Mouse (Mus musculus) embryonic facial prominence, embryonic 12.5 days (tissue): Measurements from ENCODE around the gene Nxf1. TPM values are rescaled to one million over a fixed set of nuclear protein-coding genes. Genes with fewer than 3 reads are reported as not detected.

ENCODE experiments used
- ATAC-seq: fragments of 200-750 bp; cut with Nextera tagmentation; 2 replicates; pipeline ENCODE4 v1.8.0; 2017; ENCODE audit not compliant: insufficient number of reproducible peaks, insufficient read depth, low FRiP score, low TSS enrichment
- H3K27ac ChIP-seq: fragments of 300-500 bp; sonication (generic); 2 replicates; pipeline ENCODE4 v1.5.1; 2016; ENCODE audit warnings: mild to moderate bottlenecking
- H3K27me3 ChIP-seq: fragments of 300-500 bp; sonication (generic); 2 replicates; pipeline ENCODE4 v1.6.1; 2016; ENCODE audit warnings: mild to moderate bottlenecking, moderate library complexity
- H3K36me3 ChIP-seq: fragments of 300-500 bp; sonication (generic); 2 replicates; pipeline ENCODE4 v1.6.1; 2016; ENCODE audit warnings: mild to moderate bottlenecking
- H3K4me1 ChIP-seq: fragments of 300-500 bp; sonication (generic); 2 replicates; pipeline ENCODE4 v1.6.1; 2016
- H3K4me2 ChIP-seq: fragments of 300-500 bp; sonication (generic); replicated peaks from 2 replicates; pipeline ENCODE4 v1.6.1; 2016; ENCODE audit warnings: mild to moderate bottlenecking, moderate library complexity
- H3K4me3 ChIP-seq: fragments of 300-500 bp; sonication (generic); 2 replicates; pipeline ENCODE4 v1.5.1; 2016; ENCODE audit warnings: mild to moderate bottlenecking
- H3K9ac ChIP-seq: fragments of 300-500 bp; sonication (generic); 2 replicates; pipeline ENCODE4 v1.6.1; 2016; ENCODE audit warnings: mild to moderate bottlenecking, moderate library complexity
- H3K9me3 ChIP-seq: fragments of 300-500 bp; sonication (generic); 2 replicates; pipeline ENCODE4 v1.6.1; 2016; ENCODE audit warnings: mild to moderate bottlenecking, moderate library complexity
- WGBS: fragments of 180-500 bp; shearing (Covaris S2); methylation state at CpG from one replicate; pipeline ENCODE4 v1.1.7; 2016; 5-methylcytosine and 5-hydroxymethylcytosine counted together
- polyA plus RNA-seq: library from polyadenylated mRNA; unstranded; fragments of >200 nt; fragmentation: Nextera tagmentation; extraction: Ambion mirVana; gene quantifications from 2 replicates; pipeline ENCODE4 v1.2.1, GENCODE M21; 2016

Nxf1 gene
- polyA plus RNA-seq, 1 experiment from 2014 or later, result 218 TPM

DNA sequence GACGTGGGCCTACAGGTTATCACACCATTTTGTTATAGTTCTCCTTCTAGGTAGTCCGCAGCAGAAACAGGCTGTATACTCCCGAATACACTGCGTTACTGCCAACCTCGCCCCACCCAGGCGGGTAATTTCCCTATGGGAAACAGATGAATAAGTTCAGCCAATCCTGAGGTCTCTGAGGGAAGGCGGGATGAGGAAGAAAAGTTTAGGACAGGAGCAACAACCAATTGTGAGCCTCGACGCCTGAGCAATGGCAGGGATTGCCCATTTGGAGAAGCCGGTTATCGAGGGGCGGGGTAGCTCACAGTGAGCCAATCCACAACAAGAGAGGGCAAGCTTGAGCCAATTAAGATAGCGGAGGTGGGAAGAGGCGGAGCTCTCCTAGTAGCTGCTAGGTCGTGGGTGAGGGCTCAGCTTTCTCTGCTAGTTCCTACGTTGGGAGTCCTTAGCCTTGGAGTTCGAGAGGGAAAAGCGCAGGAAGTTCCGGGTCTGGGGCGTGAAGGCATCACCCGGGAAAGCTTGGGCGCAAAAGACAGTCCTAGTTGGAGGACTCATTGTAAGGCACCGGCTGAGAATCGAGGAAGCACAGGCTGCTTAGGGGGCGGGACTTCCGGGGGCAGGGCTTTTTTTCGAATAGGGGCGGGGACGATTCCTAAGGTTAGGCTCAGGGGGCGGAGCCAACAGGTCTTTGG, 45.4 kb downstream of the Nxf1 start, which contains the start of gene Zbtb3:
Zbtb3 (plus strand) TSS at position 426 of the 692 bp plus-strand sequence.
- H3K9ac ChIP-seq, result peak within 1 kb of the TSS; percentile 38; the same call in 1 of the 2 replicates
- under 1% methylated on average over 30 of the region's 30 CpGs for WGBS
- no peaks in the 10 kb centered on the region for H3K27me3 ChIP-seq
- peak; percentile 96 for ATAC-seq
- no peaks in the 10 kb centered on the region for H3K9me3 ChIP-seq
- H3K4me2 ChIP-seq, result peak within 1 kb of the TSS; percentile 62
- H3K4me1 ChIP-seq, result peaks cover 12% of the 10 kb centered on the region
- H3K4me3 ChIP-seq, result peak within 1 kb of the TSS; percentile 53
- peaks cover 30% of the 10 kb centered on the region for H3K36me3 ChIP-seq
- peak within 1 kb of the TSS; percentile 86 for H3K27ac ChIP-seq

DNA sequence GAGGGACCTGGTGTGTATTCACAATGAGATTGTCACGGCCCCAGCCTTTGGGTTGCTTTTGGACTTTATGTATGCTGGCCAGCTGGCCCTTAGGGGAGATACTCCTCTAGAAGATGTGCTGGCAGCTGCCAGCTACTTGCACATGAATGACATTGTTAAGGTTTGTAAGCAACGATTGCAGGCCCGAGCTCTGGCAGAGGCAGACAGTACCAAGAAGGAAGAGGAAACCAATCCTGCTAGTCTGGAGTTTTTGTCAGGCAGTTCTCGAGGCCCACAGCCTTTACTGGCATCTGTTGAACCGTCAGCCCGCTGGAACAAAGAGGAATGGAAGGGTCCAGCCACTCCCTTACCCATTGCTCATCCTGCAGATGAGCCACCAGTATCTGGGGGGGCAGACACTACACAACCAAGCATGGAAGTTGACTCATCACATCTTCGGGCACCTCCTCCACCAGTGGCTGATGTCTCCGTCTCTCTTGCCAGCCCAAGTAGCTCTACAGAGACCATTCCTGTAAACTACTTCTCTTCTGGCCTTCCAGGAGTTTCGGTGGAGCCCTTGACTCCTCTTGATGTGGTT, 46.4 kb downstream of the Nxf1 start:
- Histone ChIP-seq H3K4me1 (peaks cover 7% of the 10 kb centered on the region), H3K4me2 (peak overlapping the region; percentile 51), H3K9ac (no peak overlapping the region), H3K27me3 (no peaks in the 10 kb centered on the region), H3K4me3 (peak overlapping the region; percentile 53), H3K36me3 (peaks cover 39% of the 10 kb centered on the region), H3K9me3 (no peaks in the 10 kb centered on the region), H3K27ac (peak overlapping the region; percentile 86)
- ATAC-seq, result no peak
- WGBS, result 88% methylated on average over 9 of the region's 9 CpGs

DNA sequence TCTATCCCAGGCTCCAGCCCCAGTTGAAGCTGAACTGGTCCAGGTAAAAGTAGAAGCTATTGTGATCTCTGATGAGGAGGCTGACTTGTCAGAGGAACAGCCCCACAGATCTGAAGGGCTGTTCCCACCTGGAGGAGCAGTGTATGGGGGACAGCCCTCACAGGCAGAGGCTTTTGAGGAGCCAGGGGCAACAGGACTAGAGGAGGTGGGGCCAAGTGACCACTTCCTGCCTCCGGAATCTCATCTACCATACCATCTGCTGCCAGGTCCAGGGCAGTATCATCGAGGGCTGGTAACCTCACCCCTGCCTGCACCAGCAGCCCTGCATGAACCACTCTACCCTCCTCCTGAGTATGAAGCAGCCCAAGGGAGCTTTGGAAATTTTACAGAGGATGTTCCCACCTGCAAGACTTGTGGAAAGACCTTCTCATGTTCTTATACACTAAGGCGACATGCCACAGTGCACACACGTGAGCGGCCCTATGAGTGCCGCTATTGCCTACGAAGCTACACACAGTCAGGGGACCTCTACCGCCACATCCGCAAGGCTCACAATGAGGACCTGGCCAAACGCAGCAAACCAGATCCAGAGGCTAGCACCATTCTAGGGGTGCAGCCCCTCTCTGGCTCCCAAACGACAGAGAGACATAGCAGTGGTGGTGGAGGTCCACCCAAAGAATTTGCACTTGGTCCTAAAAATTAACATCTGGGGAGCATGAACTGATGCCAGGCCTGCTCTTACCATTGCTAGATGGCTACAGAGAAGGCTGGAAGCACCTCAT, 47.2 kb downstream of the Nxf1 start:
- Histone ChIP-seq H3K27ac (no peak overlapping the region), H3K9ac (no peak overlapping the region), H3K4me3 (no peak overlapping the region), H3K36me3 (peaks cover 46% of the 10 kb centered on the region), H3K4me1 (peaks cover 7% of the 10 kb centered on the region), H3K4me2 (no peak overlapping the region), H3K27me3 (no peaks in the 10 kb centered on the region), H3K9me3 (no peaks in the 10 kb centered on the region)
- 89% methylated on average over 11 of the region's 11 CpGs for WGBS
- no peak for ATAC-seq

DNA sequence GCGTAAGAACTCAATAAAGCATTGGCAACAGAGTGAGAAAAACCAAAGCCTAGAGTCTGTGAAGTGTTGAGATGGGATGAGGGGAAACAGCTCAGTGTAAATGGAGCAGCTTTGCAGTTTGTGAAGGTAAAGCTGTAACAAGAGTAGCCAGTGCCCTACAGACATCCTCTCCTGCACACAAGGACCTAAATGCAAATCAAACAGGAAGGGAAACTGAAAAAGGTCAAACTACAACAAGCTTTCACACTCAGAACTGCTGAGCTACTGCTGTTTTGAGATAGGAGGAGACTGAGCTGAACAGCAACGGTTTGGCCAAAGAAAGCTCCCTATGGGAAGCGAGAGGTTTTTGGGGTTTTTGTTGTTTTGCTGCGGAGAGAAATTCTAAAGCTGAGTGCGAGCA, 49.9 kb downstream of the Nxf1 start:
- no peak overlapping the region for H3K27ac ChIP-seq
- no peak overlapping the region for H3K4me3 ChIP-seq
- 95% methylated on average over 5 of the region's 5 CpGs for WGBS
- H3K9ac ChIP-seq, result no peak overlapping the region
- H3K27me3 ChIP-seq, result no peaks in the 10 kb centered on the region
- H3K9me3 ChIP-seq, result no peaks in the 10 kb centered on the region
- H3K4me1 ChIP-seq, result peaks cover 7% of the 10 kb centered on the region
- H3K36me3 ChIP-seq, result peaks cover 65% of the 10 kb centered on the region
- no peak overlapping the region for H3K4me2 ChIP-seq
- ATAC-seq, result no peak

DNA sequence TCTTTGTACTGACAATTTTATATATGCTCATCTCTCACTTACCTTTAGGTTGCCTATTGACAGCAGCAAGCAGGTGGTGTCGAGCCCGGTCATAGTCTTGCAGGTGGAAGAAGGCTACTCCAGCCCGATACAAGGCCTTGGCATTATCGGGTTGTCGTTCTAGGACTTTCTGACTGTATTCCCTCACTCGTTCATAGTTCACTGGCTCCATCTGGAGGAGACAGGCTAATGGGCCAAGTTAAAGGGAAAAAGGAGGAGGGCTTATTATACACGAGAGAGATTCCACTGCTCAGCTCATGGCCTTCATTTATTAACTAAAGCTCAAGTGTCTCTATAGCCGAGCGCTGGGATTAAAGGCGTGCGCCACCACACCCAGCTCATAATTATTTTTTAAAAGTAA, 58.9 kb downstream of the Nxf1 start:
- peaks cover 19% of the 10 kb centered on the region for H3K4me1 ChIP-seq
- ATAC-seq, result no peak
- no peak overlapping the region for H3K4me2 ChIP-seq
- H3K27me3 ChIP-seq, result no peaks in the 10 kb centered on the region
- no peak overlapping the region for H3K27ac ChIP-seq
- 83% methylated on average over 11 of the region's 11 CpGs for WGBS
- H3K9ac ChIP-seq, result 0 out of 2 replicates have a peak overlapping the region, but pooled peaks have one; percentile 10
- H3K4me3 ChIP-seq, result no peak overlapping the region
- no peaks in the 10 kb centered on the region for H3K9me3 ChIP-seq
- peaks cover 42% of the 10 kb centered on the region for H3K36me3 ChIP-seq

GRCm38 (mm10) chr19:8817001-8817400, 60.1 kb downstream of the Nxf1 start:
- H3K9ac ChIP-seq, result peak overlapping the region; percentile 46

GRCm38 (mm10) chr19:8818301-8818798, 61.5 kb downstream of the Nxf1 start:
- H3K27me3 ChIP-seq, result no peaks in the 10 kb centered on the region
- H3K4me3 ChIP-seq, result peak overlapping the region; percentile 76
- H3K27ac ChIP-seq, result peak overlapping the region; percentile 100
- no peak for ATAC-seq
- no peaks in the 10 kb centered on the region for H3K9me3 ChIP-seq
- H3K4me1 ChIP-seq, result peaks cover 36% of the 10 kb centered on the region
- 30% methylated on average over 14 of the region's 14 CpGs for WGBS
- peak overlapping the region; percentile 81 for H3K4me2 ChIP-seq
- H3K36me3 ChIP-seq, result peaks cover 29% of the 10 kb centered on the region
- peak overlapping the region; percentile 78 for H3K9ac ChIP-seq

More at GRCm38 (mm10) chr19:8817001-8817400, 60.1 kb downstream of the Nxf1 start:
- no peak for ATAC-seq
- Histone ChIP-seq H3K4me1 (peaks cover 22% of the 10 kb centered on the region), H3K36me3 (peaks cover 34% of the 10 kb centered on the region), H3K27me3 (no peaks in the 10 kb centered on the region), H3K27ac (no peak overlapping the region), H3K4me3 (peak overlapping the region; percentile 3; the same call in 1 of the 2 replicates), H3K4me2 (peak overlapping the region; percentile 81), H3K9me3 (no peaks in the 10 kb centered on the region)
- WGBS, result 79% methylated on average over 3 of the region's 3 CpGs

- under 1% methylated on average over 33 of the region's 33 CpGs for WGBS
- H3K9ac ChIP-seq, result peak within 1 kb of the TSS; percentile 99
- no peaks in the 10 kb centered on the region for H3K27me3 ChIP-seq
- peak within 1 kb of the TSS; percentile 86 for H3K4me2 ChIP-seq
- peaks cover 29% of the 10 kb centered on the region for H3K36me3 ChIP-seq
- H3K27ac ChIP-seq, result peak within 1 kb of the TSS; percentile 100
- H3K9me3 ChIP-seq, result no peaks in the 10 kb centered on the region
- H3K4me1 ChIP-seq, result peaks cover 36% of the 10 kb centered on the region
- ATAC-seq, result peak; percentile 90
- H3K4me3 ChIP-seq, result peak within 1 kb of the TSS; percentile 76
Observed at GRCm38 (mm10) chr19:8818801-8819595, 62.1 kb downstream of the Nxf1 start, which contains the start of gene Ttc9c. Gene Ttc9c, minus strand, starts transcription at chr19:8819333.

- H3K4me1 ChIP-seq, result peaks cover 36% of the 10 kb centered on the region
- ATAC-seq, result peak; percentile 97
- H3K9me3 ChIP-seq, result no peaks in the 10 kb centered on the region
- peak within 1 kb of the TSS; percentile 100 for H3K27ac ChIP-seq
- H3K4me3 ChIP-seq, result peak within 1 kb of the TSS; percentile 76
- H3K9ac ChIP-seq, result peak within 1 kb of the TSS; percentile 99
- no peaks in the 10 kb centered on the region for H3K27me3 ChIP-seq
- peaks cover 31% of the 10 kb centered on the region for H3K36me3 ChIP-seq
- H3K4me2 ChIP-seq, result peak within 1 kb of the TSS; percentile 86
- WGBS, result 0% methylated on average over 82 of the region's 83 CpGs
Observed at GRCm38 (mm10) chr19:8819596-8820423, 62.9 kb downstream of the Nxf1 start, which contains the start of gene Hnrnpul2. Gene Hnrnpul2, plus strand, starts transcription at chr19:8820010.
